Mouse (Mus musculus) heart, postnatal 36 days (tissue): ENCODE results near the gene Sult2b1. TPM values are rescaled to one million over a fixed set of nuclear protein-coding genes. Genes with fewer than 3 reads are reported as not detected.
A peak's percentile ranks its signal among the peaks of the same experiment; 100 is the strongest.

Source experiments
- DNase-seq, 2 experiments: peaks; one replicate each; pipeline ENCODE4 v3.0.0; 2021 to 2022
- intact Hi-C: fragments of 180-260 bp; cut with DNase I; formaldehyde crosslinking; loops from one replicate; pipeline ENCODE4 v1.15.1; 2025
- total RNA-seq, 2 experiments: library from RNA; stranded (reverse); gene quantifications; 2 replicates each; pipeline ENCODE4 v1.2.3; 2021

Gene Sult2b1
- not detected for total RNA-seq

GRCm38 (mm10) chr7:45784524-45785372 is at the start of gene Sult2b1:
Gene Sult2b1 (minus strand): TSS chr7:45784669.
- DNase-seq, result no peak
- intact Hi-C loops, result no loop called here

- intact Hi-C loops, result no loop called here
Observed at GRCm38 (mm10) chr7:45833924-45834323, 49.5 kb upstream of the Sult2b1 start.

GRCm38 (mm10) chr7:45833148-45833790 is 48.8 kb upstream of the Sult2b1 start:
- DNase-seq, result no peak
- intact Hi-C loops, result no loop called here

More at GRCm38 (mm10) chr7:45833924-45834323, 49.5 kb upstream of the Sult2b1 start:
- no peak for DNase-seq

- intact Hi-C loops, result no loop called here
- DNase-seq, result no peak
Observed at GRCm38 (mm10) chr7:45832428-45832827, 48.0 kb upstream of the Sult2b1 start.

GRCm38 (mm10) chr7:45831128-45831525 is 46.7 kb upstream of the Sult2b1 start:
- no peak for DNase-seq
- intact Hi-C loops, result loop anchor here (2.0 kb wide), 1 partner anchor 34 kb away; no protein-coding TSS in a partner anchor

- DNase-seq, result peak; percentile 82 to 87
- intact Hi-C loops, result loop anchor here (2.0 kb wide), 1 partner anchor 34 kb away; no protein-coding TSS in a partner anchor
Observed at GRCm38 (mm10) chr7:45830427-45831127, 46.1 kb upstream of the Sult2b1 start, which contains the start of gene Grwd1. Gene Grwd1 (minus strand): TSS chr7:45830944.

- no peak for DNase-seq
- intact Hi-C loops, result no loop called here
Observed at GRCm38 (mm10) chr7:45826631-45827030, 42.2 kb upstream of the Sult2b1 start.

GRCm38 (mm10) chr7:45824598-45824997 is 40.1 kb upstream of the Sult2b1 start, which contains the start of gene Kcnj14:
Gene Kcnj14 (minus strand): TSS chr7:45824782.
- no peak for DNase-seq
- intact Hi-C loops, result no loop called here

- no peak for DNase-seq
- intact Hi-C loops, result no loop called here
Observed at GRCm38 (mm10) chr7:45820913-45821312, 36.4 kb upstream of the Sult2b1 start.

GRCm38 (mm10) chr7:45819843-45820242 is 35.4 kb upstream of the Sult2b1 start:
- intact Hi-C loops, result no loop called here
- no peak for DNase-seq

GRCm38 (mm10) chr7:45815984-45816351 is 31.5 kb upstream of the Sult2b1 start:
- intact Hi-C loops, result loop anchor here (2.0 kb wide), 1 partner anchor 13 kb away; no protein-coding TSS in a partner anchor
- DNase-seq, result no peak

- intact Hi-C loops, result loop anchor here (2.0 kb wide), 1 partner anchor 13 kb away; no protein-coding TSS in a partner anchor
- DNase-seq, result no peak
Observed at GRCm38 (mm10) chr7:45815323-45815983, 31.0 kb upstream of the Sult2b1 start.

- no peak for DNase-seq
- intact Hi-C loops, result loop anchor here (2.0 kb wide), 1 partner anchor 14 kb away; no protein-coding TSS in a partner anchor
Observed at GRCm38 (mm10) chr7:45814841-45815240, 30.4 kb upstream of the Sult2b1 start.

GRCm38 (mm10) chr7:45813787-45814779 is 29.6 kb upstream of the Sult2b1 start, which contains the start of gene Cyth2:
Gene Cyth2 (minus strand): TSS chr7:45814581.
- peak; percentile 98 to 99 for DNase-seq
- intact Hi-C loops, result loop anchor here (2.0 kb wide), 1 partner anchor 15 kb away; no protein-coding TSS in a partner anchor

GRCm38 (mm10) chr7:45812921-45813320 is 28.5 kb upstream of the Sult2b1 start:
- DNase-seq, result no peak
- intact Hi-C loops, result no loop called here

- intact Hi-C loops, result no loop called here
- DNase-seq, result no peak
Observed at GRCm38 (mm10) chr7:45809276-45810075, 25.0 kb upstream of the Sult2b1 start.

- intact Hi-C loops, result no loop called here
- DNase-seq, result no peak
Observed at GRCm38 (mm10) chr7:45808471-45808870, 24.0 kb upstream of the Sult2b1 start.

GRCm38 (mm10) chr7:45805941-45806340 is 21.5 kb upstream of the Sult2b1 start:
- no peak for DNase-seq
- intact Hi-C loops, result no loop called here
